Mouse (Mus musculus): ENCODE results near the gene Sec24b. TPM values are rescaled to one million over a fixed set of nuclear protein-coding genes. Genes with fewer than 3 reads are reported as not detected.

Gene Sec24b
- polyA plus RNA-seq (2015; fragmentation: Nextera tagmentation; extraction: Ambion mirVana) = 7.6 and 10.4 TPM in 2 replicates

- Histone ChIP-seq H3K36me3 (no peaks in the 10 kb centered on the region), H3K4me1 (replicated peaks) (peaks cover 50% of the 10 kb centered on the region), H3K27ac (peak within 1 kb of the TSS; percentile 88), H3K27me3 (no peaks in the 10 kb centered on the region), H3K4me3 (replicated peaks) (peak within 1 kb of the TSS; percentile 79), H3K9me3 (replicated peaks) (no peaks in the 10 kb centered on the region), H3K4me2 (peak within 1 kb of the TSS; percentile 84), H3K9ac (peak within 1 kb of the TSS; percentile 87)
- no peak for ATAC-seq (ENCODE audit: low read depth)
- DNase-seq = peak; percentile 16
- WGBS (ENCODE audit: insufficient replicate concordance) = 22% methylated on average over 12 of the region's 12 CpGs
These were observed at the start of gene Sec24b for GRCm38 (mm10) chr3:130061281-130061680. Sec24b (minus strand) TSS chr3:130061553.

GRCm38 (mm10) chr3:130104471-130104870, 43.1 kb upstream of the Sec24b start:
- Histone ChIP-seq H3K4me3 (replicated peaks) (no peak overlapping the region), H3K27ac (no peak overlapping the region), H3K9ac (no peak overlapping the region), H3K4me1 (replicated peaks) (no peaks in the 10 kb centered on the region), H3K9me3 (replicated peaks) (no peaks in the 10 kb centered on the region), H3K4me2 (no peak overlapping the region), H3K27me3 (no peaks in the 10 kb centered on the region), H3K36me3 (no peaks in the 10 kb centered on the region)
- no peak for ATAC-seq (ENCODE audit: low read depth)
- no peak for DNase-seq
- WGBS (ENCODE audit: insufficient replicate concordance) = 61% methylated on average over 9 of the region's 9 CpGs

- Histone ChIP-seq H3K27ac (no peak overlapping the region), H3K9ac (no peak overlapping the region), H3K9me3 (replicated peaks) (no peaks in the 10 kb centered on the region), H3K27me3 (no peaks in the 10 kb centered on the region), H3K4me2 (no peak overlapping the region), H3K4me1 (replicated peaks) (no peaks in the 10 kb centered on the region), H3K36me3 (no peaks in the 10 kb centered on the region), H3K4me3 (replicated peaks) (no peak overlapping the region)
- 55% methylated on average over 8 of the region's 8 CpGs for WGBS (ENCODE audit: insufficient replicate concordance)
- ATAC-seq (ENCODE audit: low read depth) = no peak
- DNase-seq = no peak
These were observed 42.1 kb upstream of the Sec24b start for GRCm38 (mm10) chr3:130103486-130103885.

GRCm38 (mm10) chr3:130095160-130095781, 33.9 kb upstream of the Sec24b start:
- no peak overlapping the region for H3K27ac ChIP-seq
- DNase-seq (no peak), ATAC-seq (ENCODE audit: low read depth) (no peak)
- no peaks in the 10 kb centered on the region for H3K9me3 ChIP-seq (replicated peaks)
- H3K9ac ChIP-seq = no peak overlapping the region
- H3K4me1 ChIP-seq (replicated peaks) = no peaks in the 10 kb centered on the region
- H3K36me3 ChIP-seq = no peaks in the 10 kb centered on the region
- WGBS (ENCODE audit: insufficient replicate concordance) = 35% methylated on average over 5 of the region's 5 CpGs
- no peak overlapping the region for H3K4me2 ChIP-seq
- no peak overlapping the region for H3K4me3 ChIP-seq (replicated peaks)
- H3K27me3 ChIP-seq = no peaks in the 10 kb centered on the region

GRCm38 (mm10) chr3:130094125-130094704, 32.9 kb upstream of the Sec24b start:
- no peaks in the 10 kb centered on the region for H3K27me3 ChIP-seq
- no peak overlapping the region for H3K4me3 ChIP-seq (replicated peaks)
- 62% methylated on average over 5 of the region's 5 CpGs for WGBS (ENCODE audit: insufficient replicate concordance)
- H3K36me3 ChIP-seq = no peaks in the 10 kb centered on the region
- H3K4me1 ChIP-seq (replicated peaks) = no peaks in the 10 kb centered on the region
- H3K4me2 ChIP-seq = no peak overlapping the region
- DNase-seq (no peak), ATAC-seq (ENCODE audit: low read depth) (no peak)
- H3K27ac ChIP-seq = no peak overlapping the region
- no peak overlapping the region for H3K9ac ChIP-seq
- no peaks in the 10 kb centered on the region for H3K9me3 ChIP-seq (replicated peaks)

- H3K36me3 ChIP-seq = no peaks in the 10 kb centered on the region
- DNase-seq (no peak), ATAC-seq (ENCODE audit: low read depth) (no peak)
- WGBS (ENCODE audit: insufficient replicate concordance) = 67% methylated on average over 9 of the region's 9 CpGs
- H3K9ac ChIP-seq = no peak overlapping the region
- no peaks in the 10 kb centered on the region for H3K4me1 ChIP-seq (replicated peaks)
- no peaks in the 10 kb centered on the region for H3K9me3 ChIP-seq (replicated peaks)
- H3K27me3 ChIP-seq = no peaks in the 10 kb centered on the region
- H3K4me3 ChIP-seq (replicated peaks) = no peak overlapping the region
- H3K27ac ChIP-seq = no peak overlapping the region
- no peak overlapping the region for H3K4me2 ChIP-seq
These were observed 29.1 kb upstream of the Sec24b start for GRCm38 (mm10) chr3:130090460-130090859.

- Histone ChIP-seq H3K9ac (no peak overlapping the region), H3K36me3 (no peaks in the 10 kb centered on the region), H3K9me3 (replicated peaks) (no peaks in the 10 kb centered on the region), H3K4me1 (replicated peaks) (no peaks in the 10 kb centered on the region), H3K4me3 (replicated peaks) (no peak overlapping the region), H3K27ac (no peak overlapping the region), H3K4me2 (no peak overlapping the region), H3K27me3 (no peaks in the 10 kb centered on the region)
- ATAC-seq (ENCODE audit: low read depth) (no peak), DNase-seq (no peak)
- WGBS (ENCODE audit: insufficient replicate concordance) = 74% methylated on average over 9 of the region's 9 CpGs
These were observed 27.3 kb upstream of the Sec24b start for GRCm38 (mm10) chr3:130088654-130089053.

GRCm38 (mm10) chr3:130087466-130087865, 26.1 kb upstream of the Sec24b start:
- WGBS (ENCODE audit: insufficient replicate concordance) = 61% methylated on average over 9 of the region's 9 CpGs
- H3K36me3 ChIP-seq = no peaks in the 10 kb centered on the region
- H3K9me3 ChIP-seq (replicated peaks) = no peaks in the 10 kb centered on the region
- no peak overlapping the region for H3K27ac ChIP-seq
- no peak overlapping the region for H3K4me3 ChIP-seq (replicated peaks)
- DNase-seq = no peak
- no peak overlapping the region for H3K9ac ChIP-seq
- no peaks in the 10 kb centered on the region for H3K4me1 ChIP-seq (replicated peaks)
- no peak for ATAC-seq (ENCODE audit: low read depth)
- no peak overlapping the region for H3K4me2 ChIP-seq
- no peaks in the 10 kb centered on the region for H3K27me3 ChIP-seq

GRCm38 (mm10) chr3:130086372-130087080, 25.2 kb upstream of the Sec24b start:
- H3K27ac ChIP-seq = no peak overlapping the region
- H3K4me2 ChIP-seq = no peak overlapping the region
- no peaks in the 10 kb centered on the region for H3K36me3 ChIP-seq
- H3K4me3 ChIP-seq (replicated peaks) = no peak overlapping the region
- no peaks in the 10 kb centered on the region for H3K9me3 ChIP-seq (replicated peaks)
- no peak overlapping the region for H3K9ac ChIP-seq
- no peaks in the 10 kb centered on the region for H3K4me1 ChIP-seq (replicated peaks)
- no peaks in the 10 kb centered on the region for H3K27me3 ChIP-seq
- ATAC-seq (ENCODE audit: low read depth) (no peak), DNase-seq (no peak)
- WGBS (ENCODE audit: insufficient replicate concordance) = 65% methylated on average over 13 of the region's 13 CpGs

GRCm38 (mm10) chr3:130083312-130083711, 22.0 kb upstream of the Sec24b start:
- no peaks in the 10 kb centered on the region for H3K4me1 ChIP-seq (replicated peaks)
- DNase-seq (no peak), ATAC-seq (ENCODE audit: low read depth) (no peak)
- no peak overlapping the region for H3K4me3 ChIP-seq (replicated peaks)
- no peak overlapping the region for H3K27ac ChIP-seq
- no peak overlapping the region for H3K9ac ChIP-seq
- H3K27me3 ChIP-seq = no peaks in the 10 kb centered on the region
- 39% methylated on average over 2 of the region's 2 CpGs for WGBS (ENCODE audit: insufficient replicate concordance)
- no peaks in the 10 kb centered on the region for H3K36me3 ChIP-seq
- no peaks in the 10 kb centered on the region for H3K9me3 ChIP-seq (replicated peaks)
- H3K4me2 ChIP-seq = no peak overlapping the region

- WGBS (ENCODE audit: insufficient replicate concordance) = 56% methylated on average over 6 of the region's 6 CpGs
- no peak overlapping the region for H3K9ac ChIP-seq
- DNase-seq (no peak), ATAC-seq (ENCODE audit: low read depth) (no peak)
- H3K4me3 ChIP-seq (replicated peaks) = no peak overlapping the region
- no peak overlapping the region for H3K27ac ChIP-seq
- no peaks in the 10 kb centered on the region for H3K27me3 ChIP-seq
- H3K36me3 ChIP-seq = no peaks in the 10 kb centered on the region
- H3K4me1 ChIP-seq (replicated peaks) = no peaks in the 10 kb centered on the region
- H3K9me3 ChIP-seq (replicated peaks) = no peaks in the 10 kb centered on the region
- H3K4me2 ChIP-seq = no peak overlapping the region
These were observed 19.3 kb upstream of the Sec24b start for GRCm38 (mm10) chr3:130080666-130081065.
